Mouse (Mus musculus) brain, adult 2 months (tissue): Measurements from ENCODE around the gene Supt3.

Experiments used
- DNase-seq: peaks from one replicate; pipeline ENCODE4 v3.0.0; 2011; ENCODE audit warnings: low read depth, low spot score

The Supt3 gene

DNA sequence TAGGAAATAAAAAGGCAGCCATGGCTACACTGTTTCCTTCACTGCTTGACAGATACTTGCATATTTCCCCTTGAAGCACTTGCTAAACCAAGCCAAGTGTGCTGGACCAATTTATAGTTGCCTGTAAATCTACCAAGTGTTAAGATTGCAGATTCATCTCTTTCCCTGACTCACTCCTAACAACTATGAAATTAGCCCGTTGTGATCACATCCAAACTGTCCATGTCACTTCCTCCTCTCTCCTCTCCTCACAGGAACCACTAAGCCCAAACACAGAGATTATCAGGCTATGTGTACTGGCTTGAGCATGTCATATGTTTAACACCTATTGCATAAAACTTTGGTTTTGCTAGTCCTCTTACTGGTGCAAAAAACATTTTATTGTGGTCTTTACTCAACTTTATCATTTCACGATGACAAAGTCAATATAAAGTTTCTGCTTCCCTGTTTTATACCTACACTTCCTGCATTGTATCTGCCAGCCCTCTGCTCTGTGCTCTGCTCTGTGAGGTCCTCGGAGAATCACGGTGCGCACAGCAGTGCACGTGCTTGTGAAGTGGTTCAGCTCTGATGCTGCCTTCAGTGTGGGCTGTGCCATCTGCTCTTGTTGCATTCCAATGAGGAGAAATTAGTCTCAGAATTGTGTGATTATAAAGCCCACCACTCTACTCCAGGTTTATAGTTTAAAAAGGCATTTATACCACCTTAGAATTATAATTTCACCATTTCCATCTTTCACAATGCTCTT is 186.3 kb downstream of the Supt3 start:
- peak; percentile 55 for DNase-seq

- peak; percentile 78 for DNase-seq
Measured at GRCm38 (mm10) chr17:44967186-44967585, 190.2 kb downstream of the Supt3 start.

GRCm38 (mm10) chr17:44970255-44970654 is 193.3 kb downstream of the Supt3 start:
- DNase-seq: peak; percentile 22

DNA sequence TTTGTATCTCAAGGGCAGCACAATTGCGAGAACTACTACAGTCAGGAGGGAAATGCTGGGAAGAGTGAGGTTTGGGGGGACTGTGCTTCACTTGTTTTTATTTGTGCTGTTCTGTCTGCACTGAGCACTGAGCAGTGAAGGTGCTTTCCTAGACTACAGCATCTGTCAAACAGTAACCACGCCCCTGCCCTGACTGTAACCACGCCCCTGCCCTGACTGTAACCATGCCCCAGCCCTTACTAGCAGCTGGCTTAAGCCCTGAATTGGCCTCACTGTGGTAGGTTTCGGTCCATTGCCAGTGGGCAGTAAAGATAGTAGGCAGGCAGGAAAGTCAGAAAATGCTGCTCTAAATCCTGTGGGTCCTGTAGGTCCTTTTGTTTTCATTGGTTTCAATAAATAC is 196.5 kb downstream of the Supt3 start:
- no peak for DNase-seq

DNA sequence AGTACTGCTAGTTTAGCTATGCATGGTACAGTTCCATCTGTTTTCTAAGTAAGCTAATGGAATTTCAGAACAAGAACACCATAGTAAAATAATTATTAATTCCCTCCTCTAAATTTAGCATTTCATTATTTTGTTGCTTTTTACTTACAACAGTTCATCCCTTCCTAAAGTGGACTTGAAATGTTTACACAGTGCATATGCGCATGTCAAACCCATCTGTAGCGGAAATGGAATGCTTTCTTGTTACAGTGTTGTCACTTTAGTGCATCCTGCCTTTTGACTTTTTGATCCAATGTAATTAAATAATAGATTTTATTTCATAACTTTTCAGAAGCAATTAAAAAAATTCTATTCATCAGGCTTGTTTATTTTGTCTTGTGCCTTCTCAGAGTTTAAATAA is 200.7 kb downstream of the Supt3 start:
- no peak for DNase-seq

GRCm38 (mm10) chr17:44987964-44988363 is 211.0 kb downstream of the Supt3 start:
- DNase-seq: no peak

- DNase-seq: no peak
Measured at GRCm38 (mm10) chr17:45003311-45003710, 226.4 kb downstream of the Supt3 start.

- no peak for DNase-seq
Measured at GRCm38 (mm10) chr17:45004477-45005170, 227.7 kb downstream of the Supt3 start.

- no peak for DNase-seq
Measured at GRCm38 (mm10) chr17:45007461-45007860, 230.5 kb downstream of the Supt3 start.

- no peak for DNase-seq
Measured at GRCm38 (mm10) chr17:45008663-45009062, 231.7 kb downstream of the Supt3 start.

DNA sequence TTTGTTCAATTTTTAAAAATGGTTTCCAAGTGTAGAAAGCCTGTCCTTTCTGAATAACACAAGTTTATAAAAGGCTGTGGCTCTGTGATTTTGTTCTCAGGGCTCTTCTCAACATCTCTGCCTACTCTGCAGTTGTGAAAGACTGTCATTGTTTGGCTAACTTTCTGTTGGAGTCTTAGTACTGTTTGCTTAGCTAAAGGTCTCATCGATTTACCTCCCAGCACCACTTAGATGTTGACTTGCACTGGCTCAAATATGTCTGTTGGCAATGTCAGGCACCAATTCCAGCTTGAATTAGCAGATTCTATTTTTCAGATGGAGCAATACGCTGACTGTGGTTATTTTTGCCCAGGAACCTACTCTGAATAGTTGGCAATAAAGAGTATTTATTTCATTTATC is 233.5 kb downstream of the Supt3 start:
- no peak for DNase-seq

GRCm38 (mm10) chr17:45016746-45017145 is 239.8 kb downstream of the Supt3 start:
- DNase-seq: no peak

- DNase-seq: peak; percentile 61
Measured at GRCm38 (mm10) chr17:45020155-45020930, 243.4 kb downstream of the Supt3 start.

DNA sequence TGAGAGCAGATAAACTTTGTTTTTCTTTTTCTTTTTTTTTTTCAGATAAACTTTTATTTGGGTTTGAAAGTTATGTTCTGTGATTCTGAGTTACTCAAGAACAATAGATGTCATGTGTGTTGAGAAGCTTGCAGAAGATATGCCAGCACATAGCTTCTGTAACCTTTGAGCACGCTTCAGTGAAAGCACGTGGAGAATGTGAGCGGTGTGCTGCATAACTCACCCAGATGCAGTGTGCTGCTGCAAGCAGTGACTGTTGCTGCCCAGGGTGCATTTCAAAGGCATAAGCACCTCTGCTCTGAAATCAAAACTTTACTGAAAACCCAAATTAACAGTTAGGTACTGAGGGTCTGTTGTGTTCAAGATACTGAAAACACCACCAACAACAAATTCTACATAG is 251.5 kb downstream of the Supt3 start:
- no peak for DNase-seq

DNA sequence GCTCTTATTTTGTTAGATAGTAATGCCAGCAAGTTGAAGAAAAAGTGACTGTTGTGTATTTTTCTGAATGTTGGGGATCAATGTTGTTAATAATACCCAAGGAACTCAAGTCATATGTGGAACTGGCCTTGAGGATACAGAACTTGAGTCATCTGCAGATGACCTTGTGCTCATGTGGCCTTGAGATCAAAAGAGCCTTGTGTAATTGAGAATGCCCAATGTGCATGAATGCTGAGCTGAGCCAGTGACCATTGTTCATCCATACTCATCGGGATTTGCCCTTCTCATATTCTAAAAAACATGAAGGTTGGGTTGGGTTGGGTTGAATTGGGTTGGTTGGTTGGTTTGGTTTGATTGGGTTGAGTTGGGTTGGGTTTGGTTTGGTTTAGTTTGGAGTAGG is 252.2 kb downstream of the Supt3 start:
- DNase-seq: no peak

DNA sequence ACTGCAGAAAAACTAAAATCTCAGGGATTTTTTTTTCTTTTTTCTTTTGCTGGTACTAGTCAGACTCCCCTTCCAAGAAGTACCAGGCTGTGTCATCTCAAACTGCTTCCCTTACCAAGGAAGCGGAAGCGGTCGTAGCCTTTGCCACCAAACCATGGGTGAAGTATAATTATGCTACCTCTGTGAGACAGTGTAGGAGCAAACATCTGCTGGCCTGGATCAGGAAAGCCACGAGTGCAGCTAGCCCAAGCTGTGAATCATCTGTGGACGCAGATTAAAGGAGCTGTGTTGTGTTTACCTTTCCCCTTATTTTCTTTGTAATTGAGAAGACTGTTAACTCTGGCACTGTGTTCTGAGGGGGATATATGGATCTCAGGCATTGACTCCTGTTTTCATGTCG is 255.3 kb downstream of the Supt3 start:
- no peak for DNase-seq

GRCm38 (mm10) chr17:45033617-45034016 is 256.7 kb downstream of the Supt3 start:
- peak; percentile 22 for DNase-seq

DNA sequence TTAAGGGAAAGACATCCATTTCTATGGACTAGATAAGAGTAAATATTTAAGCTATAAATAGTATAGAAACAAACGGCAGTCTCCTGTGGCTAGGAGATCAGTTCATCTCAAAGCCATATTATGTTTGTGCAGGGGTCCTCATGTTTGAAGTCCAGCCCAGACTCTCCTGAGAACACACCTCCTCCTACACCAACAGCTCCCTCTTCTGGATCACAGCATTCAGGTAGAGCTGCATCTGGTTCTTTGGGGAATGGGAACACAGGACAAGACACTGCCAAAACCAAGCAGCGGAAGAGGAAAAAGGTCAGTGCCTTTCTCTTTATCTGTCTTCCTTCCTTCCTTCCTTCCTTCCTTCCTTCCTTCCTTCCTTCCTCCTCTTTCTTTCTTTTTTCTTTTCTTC is 264.1 kb downstream of the Supt3 start:
- DNase-seq: no peak

DNA sequence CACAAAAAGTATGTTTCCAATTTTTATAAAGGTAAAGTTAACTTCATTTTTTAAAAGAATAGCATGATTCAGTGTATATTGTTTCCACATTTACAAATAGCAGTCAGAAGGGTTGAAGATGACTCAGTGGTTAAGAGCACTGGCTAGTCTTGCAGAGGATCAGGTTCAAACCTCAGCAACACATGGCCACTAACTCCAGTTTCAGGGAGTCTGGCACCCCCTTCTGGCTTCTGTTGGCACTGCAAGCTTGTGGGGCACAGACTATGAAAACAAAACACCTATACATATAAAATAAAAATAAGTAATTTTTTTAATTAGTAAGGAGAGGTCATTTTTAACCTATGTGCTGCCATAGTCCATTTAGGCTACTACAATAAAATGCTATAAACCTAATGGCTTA is 268.9 kb downstream of the Supt3 start:
- no peak for DNase-seq

DNA sequence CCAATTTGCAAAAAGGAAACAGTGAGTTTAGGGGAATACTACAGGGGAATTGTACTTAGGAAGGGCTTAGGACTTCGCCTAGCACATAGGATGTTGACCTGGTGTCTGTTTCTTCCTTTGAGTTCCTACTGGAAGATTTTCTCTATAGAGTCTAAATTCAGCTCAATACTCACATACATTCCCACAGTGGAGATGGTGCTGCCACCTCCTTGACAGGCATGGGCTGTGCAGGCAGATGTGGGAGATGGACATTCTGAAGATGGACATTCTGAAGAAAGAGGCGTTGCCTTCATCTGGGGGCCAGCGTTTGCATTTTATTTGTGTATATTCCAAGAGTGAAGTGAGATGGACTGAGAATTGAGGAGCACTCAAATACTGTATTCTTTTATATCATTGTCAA is 269.6 kb downstream of the Supt3 start:
- no peak for DNase-seq

DNA sequence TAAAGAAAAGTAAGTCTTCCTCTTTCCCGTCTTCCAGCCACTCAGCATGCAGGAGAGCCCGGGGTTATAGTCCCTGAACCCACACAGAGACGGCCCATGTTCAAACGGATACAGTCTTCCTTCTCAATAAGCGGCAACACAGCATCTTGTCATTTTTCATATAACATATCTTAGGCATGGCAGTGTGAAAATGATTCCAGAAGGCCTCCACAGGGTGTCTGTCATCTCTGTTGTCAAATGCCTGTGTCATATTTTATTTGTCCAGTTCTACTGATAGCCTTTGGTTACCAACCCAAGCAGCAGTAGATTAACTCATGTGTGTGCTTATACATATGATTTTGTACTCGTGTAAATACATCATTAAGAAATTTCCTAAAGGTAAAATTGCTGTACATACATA is 270.3 kb downstream of the Supt3 start:
- no peak for DNase-seq

DNA sequence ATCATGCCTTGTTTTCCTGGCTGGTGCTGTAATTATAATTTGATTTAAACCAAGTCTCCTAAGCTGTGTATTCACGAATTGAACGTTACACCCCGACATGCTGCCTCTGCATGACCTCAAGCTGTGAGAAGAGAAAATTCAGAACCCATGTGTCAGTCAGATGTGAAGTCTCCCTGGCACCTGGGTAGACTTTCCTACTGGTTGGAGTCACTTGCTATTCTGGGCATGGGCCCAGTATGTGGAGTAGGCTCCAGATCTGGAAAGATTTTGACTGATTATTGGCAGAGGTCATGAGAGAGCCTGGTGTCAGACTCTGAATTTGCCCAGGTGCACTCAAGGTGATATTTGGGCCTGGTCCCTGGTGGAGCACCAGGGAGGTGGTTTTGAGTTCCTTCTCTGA is 275.0 kb downstream of the Supt3 start:
- no peak for DNase-seq

DNA sequence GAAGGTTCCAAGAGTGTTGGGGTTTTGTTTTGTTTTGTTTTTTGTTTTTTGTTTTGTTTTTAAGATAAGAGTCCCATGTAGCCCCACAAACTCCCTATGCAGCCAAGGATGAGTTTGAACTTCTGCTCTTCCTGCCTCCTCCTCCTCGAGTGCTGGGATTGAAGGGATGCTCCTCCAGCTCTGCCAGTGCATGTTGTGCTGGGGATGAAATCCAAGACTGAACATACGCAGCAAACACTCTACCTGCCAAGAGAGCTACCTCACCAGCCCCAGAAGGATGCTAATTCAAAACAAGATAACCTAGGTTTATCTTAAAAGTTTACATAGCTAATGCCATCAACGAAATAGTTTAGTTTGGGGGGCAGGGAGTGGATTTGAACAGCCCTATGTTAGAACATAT is 276.4 kb downstream of the Supt3 start:
- DNase-seq: no peak
